Mouse (Mus musculus): Measurements from ENCODE around the gene Maml3. TPM values are rescaled to one million over a fixed set of nuclear protein-coding genes. Genes with fewer than 3 reads are reported as not detected.

The Maml3 gene
- total RNA-seq, 2 experiments from 2014 or later = 7.4 to 8.5 TPM

DNA sequence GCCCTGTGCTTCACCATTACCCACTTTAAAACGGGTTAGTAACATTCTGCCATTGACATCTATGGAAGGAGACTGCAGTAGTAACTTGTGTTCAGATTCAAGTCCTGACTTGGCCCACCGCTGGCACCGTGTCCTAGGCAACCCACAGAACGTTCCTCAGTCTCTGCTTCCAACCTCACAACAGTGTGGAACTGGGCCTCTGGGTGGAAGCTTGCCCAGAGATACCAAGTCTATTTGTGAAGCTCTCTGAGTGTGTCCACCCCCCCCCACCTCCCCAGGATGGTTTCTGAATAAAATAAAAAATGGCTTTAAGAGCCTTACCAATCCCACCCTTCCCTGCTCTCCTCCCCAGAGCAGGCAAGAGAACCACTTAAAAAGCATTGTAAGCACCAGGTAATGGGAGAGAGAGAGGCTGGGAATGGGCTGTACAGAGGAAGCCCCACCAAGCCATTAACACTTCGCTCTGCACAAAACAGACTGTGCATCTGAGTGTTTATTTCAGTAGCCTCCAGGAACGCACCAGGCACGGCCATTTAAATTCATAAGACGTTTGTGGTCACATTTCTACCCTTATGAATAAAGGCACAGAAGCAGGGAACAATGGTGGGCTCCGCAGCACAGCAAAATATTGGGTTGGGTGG is 141.6 kb downstream of the Maml3 start:
- peak in 1 of 2 experiments; percentile 18 for DNase-seq (ENCODE audit: low spot score in 2 of 2)

DNA sequence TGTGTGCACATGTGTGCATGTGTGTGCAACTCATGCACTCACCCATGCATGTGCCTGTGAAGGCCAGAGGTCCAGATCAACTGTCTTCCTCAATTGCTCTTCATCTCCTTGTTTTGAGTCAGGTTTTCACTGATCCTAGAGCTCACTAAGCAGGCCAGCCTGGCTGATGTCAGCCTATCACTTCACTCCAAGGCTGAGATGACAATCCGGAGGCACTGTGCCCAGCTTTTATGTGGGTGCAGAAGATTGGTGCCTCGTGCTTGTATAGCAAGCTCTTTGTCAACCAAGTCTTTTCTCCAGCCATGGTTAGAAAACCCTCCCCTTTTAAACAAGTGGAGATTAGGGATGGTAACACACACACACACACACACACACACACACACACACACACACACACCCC is 146.1 kb downstream of the Maml3 start:
- no peak for DNase-seq (ENCODE audit: low spot score in 2 of 2)

DNA sequence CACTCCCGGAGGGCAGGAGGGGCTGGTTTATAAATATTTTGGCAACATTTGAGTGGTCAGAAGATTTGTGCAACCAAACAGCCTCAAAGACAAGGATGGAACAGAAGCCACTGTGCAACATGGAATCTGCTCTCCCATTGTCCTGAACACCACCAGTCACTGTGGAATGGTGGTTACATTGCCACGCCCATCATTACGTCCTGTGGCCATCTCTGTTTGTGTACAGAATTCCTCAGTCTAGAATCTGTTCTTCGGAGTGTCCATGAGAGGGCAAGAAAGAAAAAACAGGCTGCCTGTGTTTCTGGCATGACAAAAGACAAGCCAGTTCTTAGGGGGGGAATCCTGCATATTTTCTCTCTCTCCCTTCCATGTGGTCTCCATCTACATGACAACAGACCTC is 150.4 kb downstream of the Maml3 start:
- DNase-seq (ENCODE audit: low spot score in 2 of 2) = no peak

DNA sequence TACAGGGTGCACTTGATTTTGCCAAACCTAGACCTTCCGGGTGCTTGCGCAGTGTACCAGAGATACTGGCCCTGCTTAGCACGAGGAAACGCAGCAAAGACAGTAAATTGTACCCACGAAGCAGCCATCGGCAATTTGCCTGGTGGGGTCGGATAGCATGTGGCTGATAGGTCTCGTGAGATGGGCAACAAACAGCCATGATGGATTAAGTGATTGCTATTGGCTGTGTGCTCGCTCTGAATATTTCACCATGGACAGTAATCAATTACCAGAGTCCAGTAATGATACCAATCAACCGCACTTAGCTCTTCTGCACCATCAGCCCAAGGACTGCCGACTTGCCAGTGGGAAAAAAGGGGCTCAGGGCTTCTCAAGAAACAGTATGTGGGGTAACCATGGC is 150.9 kb downstream of the Maml3 start:
- no peak for DNase-seq (ENCODE audit: low spot score in 2 of 2)

GRCm38 (mm10) chr3:51952728-51953623 is 151.9 kb downstream of the Maml3 start:
- DNase-seq (ENCODE audit: low spot score in 2 of 2) = no peak

DNA sequence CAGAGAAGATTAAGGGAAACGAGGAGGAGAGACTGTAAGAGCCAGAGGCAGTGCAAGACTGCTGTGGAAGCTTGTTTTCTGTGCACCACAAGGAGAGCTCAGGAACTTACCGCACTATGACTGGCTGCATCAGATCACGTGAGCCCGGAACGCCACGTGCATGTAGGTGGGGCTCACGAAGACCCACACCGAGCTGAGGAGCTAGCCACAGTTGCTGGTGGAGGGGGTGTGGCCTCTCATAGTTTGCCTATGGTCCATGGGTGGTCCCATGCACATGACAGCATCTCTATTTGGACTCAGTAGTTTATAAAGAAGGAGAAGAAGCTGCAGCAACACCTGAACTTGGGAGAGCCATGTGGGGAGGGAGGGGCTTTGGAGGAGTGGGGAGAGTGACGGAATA is 152.6 kb downstream of the Maml3 start:
- no peak for DNase-seq (ENCODE audit: low spot score in 2 of 2)

DNA sequence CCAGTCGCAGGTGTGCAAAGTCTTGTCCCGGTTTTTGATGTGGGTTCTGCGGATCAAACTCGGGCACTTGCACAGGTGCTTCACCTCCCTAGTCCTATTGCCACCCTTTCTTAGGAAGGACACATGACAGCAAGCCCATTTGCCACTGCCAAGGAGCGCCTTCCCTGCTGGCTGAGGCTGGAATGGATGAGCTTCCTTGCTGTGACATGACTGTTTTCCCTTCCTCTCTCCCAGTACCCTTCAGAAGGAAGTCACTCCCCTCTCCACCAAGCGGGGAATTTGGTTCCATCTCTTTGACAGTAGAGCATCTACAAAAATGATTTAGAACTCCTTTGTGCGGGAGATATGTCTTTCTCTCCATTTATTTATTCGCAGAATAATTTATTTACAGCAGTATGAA is 155.2 kb downstream of the Maml3 start:
- no peak for DNase-seq (ENCODE audit: low spot score in 2 of 2)

DNA sequence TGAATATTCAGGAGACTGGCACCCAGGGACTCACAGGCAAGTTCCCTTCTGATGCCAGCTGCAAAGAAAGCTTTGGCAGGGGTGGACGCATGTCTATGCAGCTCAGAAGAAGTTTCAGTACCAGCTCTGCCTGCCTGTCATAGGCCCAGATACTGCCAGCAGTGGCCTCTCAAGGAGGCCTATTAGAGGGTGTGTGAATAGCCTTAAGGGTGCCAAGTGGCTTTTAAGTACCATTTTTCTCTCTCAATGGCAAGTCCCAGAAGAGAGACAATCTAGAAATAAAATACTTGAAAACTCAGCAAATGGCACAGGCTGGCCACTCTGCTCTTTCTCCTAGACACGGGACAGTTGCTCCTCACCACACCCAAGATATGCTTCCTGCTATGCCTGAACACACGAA is 157.7 kb downstream of the Maml3 start:
- no peak for DNase-seq (ENCODE audit: low spot score in 2 of 2)

DNA sequence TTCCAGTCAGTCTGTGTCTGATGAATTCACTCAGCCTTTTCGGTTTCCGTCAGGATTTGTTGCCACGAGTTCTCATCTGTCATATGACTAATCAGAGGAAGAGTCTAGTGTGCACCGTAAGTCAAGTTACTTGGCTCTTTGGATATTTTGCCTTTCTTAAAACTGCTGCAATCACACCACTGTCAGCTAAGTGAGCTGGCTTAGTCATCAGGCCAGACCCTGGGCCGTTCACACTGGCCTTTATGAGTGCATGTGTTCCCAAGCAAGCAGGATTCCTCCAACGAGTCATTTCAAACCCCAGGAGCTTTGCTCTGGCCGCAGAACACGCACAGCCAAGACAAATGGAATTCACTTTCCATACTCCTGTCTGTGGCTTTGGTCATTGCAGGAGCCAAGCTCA is 161.2 kb downstream of the Maml3 start:
- DNase-seq (ENCODE audit: low spot score in 2 of 2) = no peak

DNA sequence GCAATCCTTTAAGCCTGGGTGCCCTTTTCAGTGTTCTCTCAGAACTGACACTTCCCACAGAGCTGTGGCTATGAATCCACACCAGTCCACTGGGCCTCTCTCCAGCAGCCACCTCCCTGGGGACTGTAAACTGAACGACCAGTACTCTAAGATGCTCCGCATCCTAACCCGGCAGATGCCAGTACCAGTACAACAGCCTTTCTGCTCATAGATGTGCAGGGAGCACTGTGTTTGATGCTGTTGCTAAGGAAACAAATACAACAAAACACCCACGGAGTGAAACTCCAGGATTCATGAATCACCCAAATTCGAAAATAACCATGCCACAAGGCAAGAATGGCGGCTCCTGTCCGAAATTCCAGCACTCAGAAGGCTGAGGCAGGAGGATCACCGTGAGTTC is 163.1 kb downstream of the Maml3 start:
- peak; percentile 60 to 70 for DNase-seq (ENCODE audit: low spot score in 2 of 2)

DNA sequence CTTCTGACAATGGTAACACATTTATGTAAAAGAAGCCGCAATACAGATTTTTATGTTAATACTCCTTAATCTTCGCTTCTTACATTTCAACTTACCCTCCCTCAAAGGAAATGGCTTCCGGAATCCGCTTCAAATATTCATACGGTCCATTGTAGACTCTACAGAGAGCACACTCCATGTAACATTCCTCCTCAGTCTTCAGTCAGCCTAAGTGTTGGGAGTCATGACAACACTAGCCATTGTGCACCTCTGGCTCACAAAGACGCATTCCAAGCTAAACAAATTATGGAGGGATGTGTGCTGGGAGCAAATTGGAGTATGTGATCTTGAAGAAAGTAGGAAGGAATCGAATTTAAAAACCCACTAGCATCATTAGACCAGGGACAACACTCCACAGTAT is 165.0 kb downstream of the Maml3 start:
- DNase-seq (ENCODE audit: low spot score in 2 of 2) = no peak

GRCm38 (mm10) chr3:51939054-51939453 is 165.8 kb downstream of the Maml3 start:
- no peak for DNase-seq (ENCODE audit: low spot score in 2 of 2)

DNA sequence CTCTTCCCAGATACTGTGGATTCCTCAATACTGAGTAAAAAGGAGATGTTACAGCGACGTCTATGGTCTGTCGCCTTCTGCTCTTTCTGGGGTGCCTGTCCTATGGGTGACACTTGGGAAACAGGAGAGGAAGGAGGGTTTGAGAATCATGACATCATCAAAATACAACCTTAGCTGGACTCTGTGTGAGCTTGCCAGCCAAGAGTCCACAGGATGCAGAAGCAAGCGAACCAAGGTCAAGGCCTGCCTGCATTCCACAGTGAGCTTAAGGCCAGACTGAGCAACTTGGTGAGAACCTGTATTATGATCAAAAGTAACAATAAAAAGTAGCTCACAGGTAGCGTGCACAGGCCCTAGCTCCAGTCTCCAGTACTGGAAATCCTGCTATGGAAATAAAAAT is 167.7 kb downstream of the Maml3 start:
- DNase-seq (ENCODE audit: low spot score in 2 of 2) = no peak

DNA sequence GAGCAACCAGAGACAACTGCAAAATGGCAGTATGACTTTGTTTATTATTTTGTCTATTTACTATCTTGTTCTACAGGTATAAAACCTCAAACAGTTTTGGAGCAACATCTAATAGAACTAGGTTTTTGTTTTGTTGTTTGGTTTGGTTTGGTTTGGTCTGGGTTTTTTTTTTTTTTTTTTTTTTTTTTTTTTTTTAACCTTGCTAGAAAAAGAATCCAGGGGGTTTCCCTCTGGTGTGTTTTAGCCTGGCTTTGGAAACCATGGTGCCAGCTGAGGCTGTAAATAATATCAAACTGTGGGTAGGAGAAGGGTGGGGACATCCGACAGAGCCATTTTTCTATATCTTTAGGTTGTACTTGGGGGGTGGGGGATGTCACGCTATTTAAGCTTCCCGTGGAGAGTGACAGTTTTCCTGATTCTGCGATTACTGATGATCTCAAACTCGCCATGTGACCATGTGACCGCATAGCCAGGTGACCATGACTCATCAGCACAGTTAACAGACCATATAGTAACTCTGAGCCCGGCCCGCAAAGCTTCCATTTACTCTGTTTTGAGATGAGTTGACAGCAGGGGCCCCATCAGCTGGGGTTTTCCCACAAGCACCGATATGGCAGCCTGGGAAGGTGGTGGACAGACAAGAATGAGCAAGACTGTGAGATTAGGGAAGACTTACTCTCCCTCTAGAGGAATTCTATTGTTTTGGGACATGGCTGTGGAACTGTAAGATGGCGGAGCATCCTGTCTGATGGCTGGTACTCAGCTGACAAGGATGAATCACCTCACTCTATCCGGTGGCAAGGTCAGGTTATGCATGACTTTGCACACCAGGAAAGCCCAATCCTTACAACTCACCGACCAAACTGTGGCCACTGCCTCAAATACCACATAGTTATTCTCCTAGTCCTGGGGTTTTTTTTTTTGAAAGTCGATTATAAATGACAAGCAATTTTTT is 170.1 kb downstream of the Maml3 start:
- no peak for DNase-seq (ENCODE audit: low spot score in 2 of 2)

DNA sequence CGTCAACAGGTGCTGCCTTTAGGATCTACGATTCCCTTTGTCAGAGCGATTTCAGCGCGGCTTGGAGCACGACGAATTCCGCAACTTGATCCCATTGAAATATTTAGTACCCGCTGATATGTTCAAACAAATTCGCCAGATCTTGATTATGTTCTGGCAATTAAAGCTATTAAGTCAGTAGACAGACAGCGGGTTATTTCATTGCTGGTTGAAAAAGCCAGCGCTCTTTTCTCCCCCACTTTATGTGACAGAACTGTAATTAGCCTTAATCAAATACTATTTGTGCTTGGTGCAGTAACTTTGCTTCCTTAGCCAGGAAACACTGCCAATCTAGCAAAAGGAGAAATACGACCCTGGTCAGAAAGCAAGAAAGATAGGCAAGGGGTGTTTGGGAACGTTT is 176.7 kb downstream of the Maml3 start:
- peak in 1 of 2 experiments; percentile 34 for DNase-seq (ENCODE audit: low spot score in 2 of 2)

DNA sequence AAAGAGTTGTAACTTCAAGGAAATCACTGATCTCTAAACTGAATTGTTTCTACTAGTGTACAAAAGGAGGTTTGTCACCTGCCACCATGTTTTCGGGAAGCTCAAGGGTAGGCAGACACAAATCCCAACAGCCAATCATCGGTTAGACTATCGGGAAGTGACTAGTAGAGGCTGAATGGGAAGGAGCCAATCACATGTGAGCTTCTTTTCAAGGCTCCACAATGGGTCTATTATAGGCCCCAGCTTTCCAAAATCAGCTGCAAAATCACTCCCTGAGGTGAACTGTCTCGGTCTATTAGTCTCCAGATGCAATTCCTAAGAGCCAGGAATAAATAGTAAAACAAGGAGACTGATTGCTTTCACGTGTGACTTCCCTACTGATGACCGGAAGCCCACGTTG is 177.3 kb downstream of the Maml3 start:
- no peak for DNase-seq (ENCODE audit: low spot score in 2 of 2)

- no peak for DNase-seq (ENCODE audit: low spot score in 2 of 2)
Observed at GRCm38 (mm10) chr3:51927043-51927442, 177.8 kb downstream of the Maml3 start.

DNA sequence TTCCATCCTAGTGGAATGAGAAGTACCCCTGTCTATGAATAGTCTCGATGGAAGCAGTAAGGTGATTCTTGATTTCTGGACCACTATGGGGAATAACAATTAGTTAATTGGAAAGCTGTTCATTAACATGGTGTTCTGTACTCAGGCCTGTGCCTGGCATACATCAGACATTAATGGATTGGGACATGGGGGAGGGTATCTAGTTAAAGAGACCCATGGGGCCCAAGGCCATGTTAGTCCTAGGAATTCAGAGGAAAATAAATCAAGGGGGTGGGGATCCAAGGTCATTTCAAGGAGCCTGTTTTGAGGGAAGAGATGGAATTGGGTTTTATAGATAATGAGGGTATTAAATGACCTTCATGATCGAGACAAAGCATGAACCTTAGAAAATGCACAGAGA is 179.1 kb downstream of the Maml3 start:
- no peak for DNase-seq (ENCODE audit: low spot score in 2 of 2)

GRCm38 (mm10) chr3:51924636-51925035 is 180.2 kb downstream of the Maml3 start:
- DNase-seq (ENCODE audit: low spot score in 2 of 2) = no peak

GRCm38 (mm10) chr3:51923800-51924199 is 181.1 kb downstream of the Maml3 start:
- DNase-seq (ENCODE audit: low spot score in 2 of 2) = no peak

DNA sequence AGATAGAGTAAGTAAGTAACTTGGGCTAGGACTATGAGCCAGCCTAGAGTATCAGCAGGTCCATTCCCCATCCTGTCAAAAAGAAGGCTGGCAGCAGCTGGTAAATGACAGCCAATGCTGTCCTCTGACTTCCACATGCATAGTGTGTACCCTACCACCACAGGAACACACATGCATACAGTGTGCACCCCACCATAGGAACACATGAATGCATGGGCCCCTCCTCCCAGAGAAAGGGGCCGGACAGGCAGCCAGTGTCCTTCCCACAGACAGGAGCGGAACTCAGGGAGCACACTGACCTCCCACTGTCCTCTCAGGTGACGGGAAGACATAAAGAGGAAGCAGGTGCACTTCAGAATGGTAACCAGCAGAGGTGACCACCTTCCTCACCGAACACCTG is 188.0 kb downstream of the Maml3 start:
- DNase-seq (ENCODE audit: low spot score in 2 of 2) = no peak

All from layer of hippocampus, postnatal 14 days (tissue).